Mouse (Mus musculus) natural killer cell, adult 2 months (primary cell): ENCODE results near the gene Stk11.

Source experiments
- DNase-seq, 2 experiments: peaks; one replicate each; pipeline ENCODE4 v3.0.0; 2022; ENCODE audit warnings: low spot score in 2 of 2

Gene Stk11

GRCm38 (mm10) chr10:80144159-80144558 is 28.6 kb downstream of the Stk11 start:
- DNase-seq = no peak

GRCm38 (mm10) chr10:80144864-80145838 is 29.5 kb downstream of the Stk11 start:
- DNase-seq = peak; percentile 53 to 76

DNA sequence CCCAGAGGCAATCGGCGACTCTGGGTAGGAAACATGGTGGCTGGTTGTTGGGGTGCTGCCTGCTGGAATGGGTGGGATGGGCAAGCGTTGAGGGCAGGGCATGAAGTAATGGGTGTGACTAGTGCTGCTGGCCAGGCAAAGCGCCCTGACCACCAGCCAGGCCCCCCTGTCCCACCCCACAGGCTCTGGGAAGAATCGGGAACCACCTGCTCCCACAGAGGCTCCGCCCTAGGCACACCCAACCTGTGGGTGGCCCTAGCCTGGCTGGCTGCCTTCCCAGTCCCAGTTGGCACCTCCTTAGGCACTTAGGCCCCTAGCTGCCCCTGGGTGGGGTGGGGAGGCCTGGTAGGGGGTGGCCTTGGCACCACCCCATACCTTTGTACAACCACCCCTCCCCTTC is 30.3 kb downstream of the Stk11 start:
- no peak for DNase-seq

DNA sequence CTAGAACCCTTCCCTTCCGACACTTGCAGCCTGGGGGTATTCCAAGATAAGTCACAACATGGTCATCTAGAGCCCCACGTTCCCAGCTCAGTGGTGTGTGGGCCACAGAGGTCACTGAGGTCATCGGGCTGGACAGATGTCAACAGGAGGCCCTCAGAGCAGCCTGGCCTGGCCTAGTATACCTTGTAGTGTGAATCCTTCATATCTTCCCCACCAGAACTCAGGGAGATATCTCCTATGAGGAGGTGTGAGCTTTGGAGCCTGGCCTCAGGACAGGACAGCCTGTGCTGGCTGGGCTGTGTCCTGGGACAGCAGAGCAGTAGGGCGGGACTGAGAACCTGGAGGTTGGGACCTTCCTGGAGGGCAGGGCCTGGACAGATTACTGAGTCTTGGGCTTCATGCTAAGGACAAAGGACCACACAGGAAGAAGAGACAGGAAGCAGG is 31.0 kb downstream of the Stk11 start:
- no peak for DNase-seq

DNA sequence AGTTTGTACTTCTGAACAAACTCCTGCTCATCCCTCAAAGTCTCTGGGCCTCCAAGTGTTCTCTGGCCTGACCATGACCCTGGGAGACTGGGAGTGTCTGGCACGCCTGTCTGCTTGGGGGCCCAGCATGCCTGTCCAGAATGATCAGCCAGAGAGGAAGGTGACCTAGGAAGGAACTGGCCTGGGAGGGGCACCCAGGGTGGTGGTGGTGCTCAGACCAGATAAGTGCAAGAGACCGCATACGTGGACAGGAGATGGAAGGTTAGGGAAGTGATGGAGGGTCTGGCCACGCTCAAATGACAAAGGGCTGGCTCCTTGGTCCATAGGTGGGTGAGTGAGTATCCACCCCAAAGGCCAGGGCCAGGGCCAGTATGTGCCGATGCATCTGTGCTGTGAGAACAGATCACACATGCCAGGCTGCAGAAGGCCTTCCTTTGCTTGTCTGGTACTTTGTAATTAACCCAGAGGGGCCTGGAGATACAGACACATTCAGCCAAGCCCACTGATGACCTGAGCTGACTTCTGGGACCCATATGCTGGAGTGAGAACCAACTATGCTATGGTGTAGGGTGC is 31.6 kb downstream of the Stk11 start:
- DNase-seq = no peak

- peak; percentile 45 to 61 for DNase-seq
Observed at GRCm38 (mm10) chr10:80147719-80148601, 32.4 kb downstream of the Stk11 start, which contains the start of gene Midn. Gene Midn, plus strand, starts transcription at chr10:80148272.

GRCm38 (mm10) chr10:80148610-80149290 is 33.1 kb downstream of the Stk11 start:
- peak; percentile 91 to 92 for DNase-seq

DNA sequence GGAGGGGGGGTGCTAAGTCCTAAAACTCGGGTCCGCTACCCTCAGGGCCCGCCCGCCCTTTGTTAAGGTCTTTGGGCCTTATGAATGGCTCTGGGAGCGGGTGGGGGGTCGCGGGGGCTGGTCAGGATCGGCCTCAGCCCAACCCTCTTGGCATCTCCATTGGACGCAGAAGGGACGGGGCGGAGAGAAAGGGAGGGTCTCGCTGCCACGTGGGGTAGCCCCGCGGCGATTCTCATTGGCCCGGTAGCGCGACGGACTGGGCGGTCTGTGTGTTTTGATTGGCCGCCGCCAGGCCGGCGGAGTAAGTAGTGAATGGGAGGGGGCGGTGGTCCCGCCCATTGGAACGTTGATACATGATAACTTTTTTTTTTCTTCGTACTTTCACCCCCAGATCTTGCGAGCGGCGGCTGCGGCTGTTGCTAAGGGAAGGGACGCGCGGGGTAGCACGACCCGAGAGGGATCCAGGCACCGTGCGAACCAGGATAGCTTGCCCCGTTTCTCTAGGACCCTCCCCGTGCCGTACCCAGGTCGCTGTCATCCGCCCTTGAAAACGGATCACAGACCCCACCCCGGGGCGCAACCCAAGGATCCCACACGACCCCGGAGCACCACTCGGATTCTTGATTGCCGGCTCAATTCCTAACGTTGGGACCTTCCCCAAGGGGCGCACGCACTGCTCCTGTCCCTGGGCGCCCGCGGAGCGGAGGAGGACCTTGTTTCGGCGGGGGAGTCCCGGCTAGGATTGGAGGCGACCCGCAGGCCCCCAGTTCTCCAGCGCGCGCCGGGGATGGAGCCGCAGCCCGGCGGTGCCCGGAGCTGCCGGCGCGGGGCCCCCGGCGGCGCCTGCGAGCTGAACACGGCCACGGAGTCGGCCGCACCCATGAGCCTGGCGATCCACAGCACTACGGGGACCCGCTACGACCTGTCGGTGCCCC is 34.0 kb downstream of the Stk11 start:
- peak; percentile 94 to 97 for DNase-seq

DNA sequence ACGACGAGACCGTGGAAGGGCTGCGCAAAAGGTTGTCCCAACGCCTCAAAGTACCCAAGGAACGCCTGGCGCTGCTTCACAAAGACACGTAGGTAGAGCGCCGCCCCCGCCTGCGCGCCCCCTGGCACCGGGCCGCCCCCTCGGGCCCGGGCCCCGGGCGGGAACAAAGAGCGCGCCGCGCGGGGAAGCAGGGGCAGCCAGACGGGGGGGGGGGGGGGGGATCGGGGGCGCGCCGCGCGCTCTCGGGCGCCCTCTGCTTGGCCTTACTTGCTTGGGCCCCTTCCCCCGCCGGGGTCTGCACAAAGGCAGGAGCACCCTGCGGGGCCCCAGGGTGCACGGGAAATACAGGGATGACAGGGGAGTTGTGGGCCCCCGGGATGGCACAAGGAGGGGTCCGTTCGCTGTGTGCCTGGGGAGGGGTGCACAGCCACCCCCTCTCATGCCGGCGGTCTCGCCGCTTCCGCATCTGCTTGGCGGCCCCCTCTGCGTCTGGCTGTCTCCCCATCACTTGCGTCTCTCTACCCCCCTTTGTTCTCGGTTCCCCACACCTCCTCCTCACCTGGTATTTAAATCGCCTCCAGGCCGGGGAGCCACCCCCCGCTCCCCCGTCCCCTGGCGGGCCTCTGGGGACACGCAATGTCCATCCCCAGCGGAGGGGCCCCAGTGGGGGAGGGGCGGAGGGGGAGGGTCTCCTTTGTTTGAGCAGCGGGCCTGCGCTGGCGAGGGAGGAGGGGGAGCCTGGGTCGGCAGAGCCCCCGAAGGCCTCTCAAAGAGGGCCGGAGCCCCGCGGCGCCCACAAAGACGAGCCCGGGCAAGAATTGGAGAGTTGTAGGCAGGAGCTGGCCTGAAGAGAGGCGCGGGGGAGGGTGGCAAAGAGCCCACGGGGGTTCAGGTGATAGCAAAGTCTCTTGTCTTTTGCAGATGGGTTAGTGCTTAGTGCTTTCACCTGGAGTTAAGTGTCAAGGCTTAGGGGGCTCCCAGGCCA is 34.9 kb downstream of the Stk11 start:
- peak; percentile 53 to 67 for DNase-seq

DNA sequence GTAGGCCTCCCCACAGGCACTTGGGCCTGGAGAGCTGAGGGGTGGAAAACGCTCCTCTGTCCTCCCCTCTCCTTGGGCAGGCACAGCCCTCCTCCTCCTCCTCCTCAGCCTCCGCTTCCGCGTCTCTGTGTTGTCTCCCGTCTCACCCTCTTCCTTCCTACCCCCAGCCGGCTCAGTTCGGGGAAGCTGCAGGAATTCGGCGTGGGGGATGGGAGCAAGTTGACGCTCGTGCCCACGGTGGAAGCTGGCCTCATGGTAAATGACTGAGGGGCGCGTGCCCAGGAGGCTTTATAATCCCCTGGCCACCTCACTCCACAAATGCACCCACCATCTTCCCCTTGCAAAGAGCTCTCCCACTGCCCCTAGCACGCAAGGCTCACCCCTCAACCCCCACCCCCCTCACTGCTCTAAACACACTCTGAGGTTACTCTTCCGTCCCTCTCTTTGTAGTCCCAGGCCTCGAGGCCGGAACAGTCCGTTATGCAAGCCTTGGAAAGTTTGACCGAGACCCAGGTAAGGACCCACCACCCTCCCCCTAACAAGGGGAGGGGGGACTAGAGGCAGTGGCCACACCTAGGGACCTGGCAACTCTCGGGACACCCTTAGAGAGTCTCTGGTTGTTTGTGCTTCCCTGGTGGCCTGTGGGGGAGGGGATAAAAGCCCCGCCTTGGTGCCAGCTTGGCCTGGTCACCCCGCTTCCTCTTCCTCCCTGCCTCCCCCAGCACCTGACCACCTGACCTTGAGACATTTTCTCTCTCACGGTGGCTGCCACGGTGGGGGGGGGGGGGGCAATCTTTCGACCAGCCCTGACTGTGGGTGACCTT is 35.8 kb downstream of the Stk11 start:
- peak; percentile 55 to 68 for DNase-seq

DNA sequence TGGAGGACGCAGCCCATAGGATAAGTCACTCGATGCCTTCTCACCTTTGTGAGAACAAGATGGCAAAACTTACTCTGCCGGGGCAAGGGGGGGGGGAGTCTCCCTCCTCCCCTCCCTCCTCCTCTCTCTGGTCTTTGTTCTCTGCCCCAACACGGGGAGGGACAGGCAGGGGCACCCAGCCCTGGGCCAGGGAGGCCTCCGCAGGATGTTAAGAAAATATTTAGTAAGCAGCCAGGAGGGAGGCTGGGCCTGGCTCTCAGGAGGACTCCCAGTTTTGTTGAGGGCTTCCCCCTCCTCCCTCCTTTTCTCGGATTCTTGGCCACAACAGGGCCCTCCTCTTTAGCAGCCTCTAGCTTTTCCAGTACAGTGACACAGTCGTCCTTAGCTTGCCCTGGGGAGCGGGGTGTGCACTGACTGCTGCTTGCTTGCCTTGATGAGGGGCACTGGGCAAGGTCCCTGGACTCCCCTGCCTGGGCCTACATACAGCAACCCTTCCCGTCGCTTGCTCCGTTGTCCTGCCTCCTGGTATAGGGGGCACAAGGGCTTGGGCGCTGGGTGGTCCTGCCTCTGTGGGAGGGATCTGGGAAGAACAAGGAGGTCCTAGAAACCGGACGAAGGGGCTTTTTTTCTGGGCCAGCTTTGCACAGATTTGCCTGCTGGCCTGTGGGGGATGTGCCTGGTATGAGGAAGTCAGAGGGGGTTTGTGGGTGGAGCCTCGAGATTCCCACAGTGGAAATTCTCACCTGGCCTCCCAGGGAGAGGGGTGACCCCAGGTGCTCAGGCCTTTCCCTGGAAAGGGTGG is 36.7 kb downstream of the Stk11 start:
- DNase-seq = no peak

- peak; percentile 56 to 57 for DNase-seq
Observed at GRCm38 (mm10) chr10:80152873-80153260, 37.3 kb downstream of the Stk11 start.

- DNase-seq = no peak
Observed at GRCm38 (mm10) chr10:80153713-80154112, 38.1 kb downstream of the Stk11 start.

DNA sequence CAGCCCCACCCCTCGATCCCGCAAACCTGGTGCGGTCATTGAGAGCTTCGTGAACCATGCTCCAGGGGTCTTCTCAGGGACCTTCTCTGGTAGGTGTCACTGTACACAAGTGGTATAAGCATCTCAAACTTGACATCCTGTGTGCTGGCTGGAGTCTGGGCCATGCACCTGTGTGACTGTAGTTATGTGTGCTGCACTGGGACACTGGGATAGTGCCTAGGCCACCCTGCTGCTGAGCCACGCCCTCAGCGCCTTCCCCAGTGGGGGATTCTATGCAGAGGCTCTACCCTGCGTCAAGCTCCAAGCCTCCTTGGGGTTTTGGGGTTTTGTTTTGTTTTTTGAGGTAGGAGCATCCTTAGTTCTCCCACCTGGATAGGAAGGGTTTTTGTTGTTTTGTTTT is 38.8 kb downstream of the Stk11 start:
- no peak for DNase-seq

DNA sequence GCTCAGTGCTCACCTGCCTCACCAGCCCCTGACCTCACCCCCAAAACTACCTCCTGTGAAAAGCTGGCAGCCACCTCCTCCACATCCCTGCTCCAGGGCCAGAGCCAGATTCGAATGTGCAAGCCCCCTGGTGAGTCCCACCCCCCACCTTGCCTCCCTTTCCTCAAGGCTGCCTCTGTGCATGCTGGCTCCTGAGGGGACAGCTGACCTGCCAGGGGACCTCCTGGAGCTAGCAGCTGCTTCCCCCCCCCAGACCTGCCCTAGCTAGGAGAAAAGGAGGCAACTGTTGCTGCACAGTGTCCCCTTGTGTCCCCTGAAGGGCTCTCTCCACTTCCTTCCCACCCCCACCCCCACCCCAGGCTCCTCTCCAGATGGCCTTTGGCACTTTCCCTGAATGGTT is 39.7 kb downstream of the Stk11 start:
- DNase-seq = no peak

GRCm38 (mm10) chr10:80156002-80156751 is 40.6 kb downstream of the Stk11 start:
- no peak for DNase-seq

DNA sequence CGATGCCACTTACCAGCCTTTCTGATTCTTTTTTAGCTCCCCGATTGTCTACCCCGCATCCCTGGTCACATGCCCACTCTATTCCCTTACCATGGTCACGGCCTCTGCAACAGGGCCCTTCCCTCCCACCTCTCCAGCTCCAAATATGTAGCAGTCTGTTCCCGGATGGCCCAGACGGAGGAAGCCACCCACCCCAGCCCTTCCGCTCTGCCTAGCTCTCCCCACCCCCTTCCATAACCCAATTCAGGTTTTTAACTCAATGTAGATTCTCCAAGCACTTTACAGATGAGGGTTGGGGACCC is 41.1 kb downstream of the Stk11 start:
- DNase-seq = no peak
